Mouse (Mus musculus) testis, adult 2 months (tissue): ENCODE data around the gene Alox5.

ENCODE experiments used
- CTCF ChIP-seq: fragments of 200-500 bp; IDR thresholded peaks from 2 replicates; pipeline ENCODE4 v1.5.1; 2012; ENCODE audit warnings: low read depth, mild to moderate bottlenecking, inconsistent platforms, low read length, moderate library complexity; ENCODE audit not compliant: control insufficient read depth, insufficient read depth, insufficient replicate concordance
- POLR2A ChIP-seq: fragments of 200-500 bp; IDR thresholded peaks from 2 replicates; pipeline ENCODE4 v1.6.1; 2012; ENCODE audit warnings: low read depth, mild to moderate bottlenecking, inconsistent platforms, low read length, moderate library complexity; ENCODE audit not compliant: control insufficient read depth

GRCm38 (mm10) chr6:116455781-116456180 lies 5.2 kb downstream of the Alox5 start:
- TF ChIP-seq POLR2A (no peak), CTCF (no peak)
